Mouse (Mus musculus): ENCODE data around the gene Dapk1.
A peak's percentile ranks its signal among the peaks of the same experiment; 100 is the strongest.

The Dapk1 gene

DNA sequence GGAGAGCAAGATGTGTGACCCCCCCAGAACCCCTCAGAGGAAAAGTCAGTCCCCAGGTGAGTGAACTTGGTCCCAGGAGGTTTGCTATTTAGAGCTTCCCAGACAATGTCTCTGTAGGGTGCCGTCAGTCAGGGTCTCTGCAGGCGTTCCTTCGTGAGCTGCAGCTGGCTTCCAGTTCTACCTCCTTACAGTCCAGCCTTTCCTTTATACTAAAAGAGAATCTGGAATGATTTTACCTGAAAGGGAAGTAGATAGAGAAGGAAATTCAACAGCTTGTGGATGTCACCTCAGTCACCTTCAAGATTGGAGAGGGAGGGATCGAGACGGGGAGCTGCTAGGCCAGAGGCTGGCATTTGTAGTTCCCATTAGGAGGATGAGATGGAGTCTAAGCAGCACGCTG lies 14.3 kb downstream of the Dapk1 start:
- no peak for DNase-seq

DNA sequence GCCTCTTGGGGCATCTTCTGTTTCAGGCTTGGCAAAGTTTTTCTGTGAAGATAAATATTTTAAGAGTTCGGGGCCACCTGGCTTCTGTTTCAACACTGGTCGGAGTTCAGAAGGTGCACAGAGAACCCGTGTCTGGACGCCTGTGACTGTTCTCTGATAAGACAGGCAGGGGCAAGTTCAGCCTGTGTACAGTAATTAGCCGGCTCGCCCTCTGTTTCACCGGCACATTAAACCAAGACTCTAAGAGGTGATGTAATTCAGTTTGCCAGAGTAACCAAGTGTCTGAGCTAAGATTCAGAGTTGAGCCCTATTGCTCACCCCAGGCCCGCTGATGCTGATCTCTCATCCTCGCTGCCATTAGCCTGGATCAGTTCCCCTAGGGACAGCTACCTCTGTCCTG lies 16.5 kb downstream of the Dapk1 start:
- peak; percentile 82 for DNase-seq

DNA sequence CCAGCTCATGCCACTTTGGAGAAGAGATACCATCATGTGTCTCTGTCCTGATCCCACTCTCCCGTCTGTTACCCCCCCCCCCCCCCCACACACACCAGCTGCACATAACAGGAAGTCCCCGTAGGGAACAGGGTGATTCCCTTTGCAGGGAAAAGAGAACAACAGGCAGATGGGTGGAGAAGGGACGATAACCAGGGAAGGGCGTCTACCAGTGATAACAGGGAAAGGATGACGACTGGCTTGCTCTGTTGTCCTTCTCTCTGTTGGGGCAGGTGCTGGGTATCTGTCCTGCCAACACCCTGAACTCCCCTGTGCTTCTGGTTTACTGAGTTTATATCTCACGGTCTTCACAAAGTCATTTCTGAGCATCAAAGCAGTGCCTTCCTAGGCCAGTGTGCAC lies 18.0 kb downstream of the Dapk1 start:
- DNase-seq, result peak; percentile 96

DNA sequence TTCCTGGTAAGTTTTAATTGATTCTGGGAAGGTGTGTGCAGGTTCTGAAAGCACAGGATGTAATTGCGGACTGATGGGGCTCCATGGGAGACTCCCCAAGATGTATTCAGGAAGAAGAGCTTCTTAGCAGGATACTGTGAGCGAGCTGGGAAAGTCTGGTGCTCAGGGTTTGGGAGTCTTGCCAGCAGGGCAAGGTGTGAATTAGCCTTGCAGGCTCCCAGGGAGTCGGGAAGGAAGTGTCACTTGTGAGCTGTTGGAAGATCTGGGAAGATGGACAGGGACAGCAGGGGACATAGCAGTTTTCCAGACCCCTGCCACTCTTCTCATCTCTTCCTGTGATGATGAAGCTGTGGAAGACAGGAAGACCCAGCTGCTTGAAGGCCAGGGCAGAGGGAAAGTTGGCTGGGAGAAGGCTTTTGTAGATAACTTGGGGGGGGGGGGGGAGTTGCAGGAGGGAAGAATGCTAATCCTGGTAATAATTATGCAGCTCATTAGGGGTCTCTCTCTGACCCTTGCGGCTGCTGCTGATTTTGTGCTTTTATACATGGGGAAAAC lies 19.7 kb downstream of the Dapk1 start:
- DNase-seq, result peak; percentile 85

DNA sequence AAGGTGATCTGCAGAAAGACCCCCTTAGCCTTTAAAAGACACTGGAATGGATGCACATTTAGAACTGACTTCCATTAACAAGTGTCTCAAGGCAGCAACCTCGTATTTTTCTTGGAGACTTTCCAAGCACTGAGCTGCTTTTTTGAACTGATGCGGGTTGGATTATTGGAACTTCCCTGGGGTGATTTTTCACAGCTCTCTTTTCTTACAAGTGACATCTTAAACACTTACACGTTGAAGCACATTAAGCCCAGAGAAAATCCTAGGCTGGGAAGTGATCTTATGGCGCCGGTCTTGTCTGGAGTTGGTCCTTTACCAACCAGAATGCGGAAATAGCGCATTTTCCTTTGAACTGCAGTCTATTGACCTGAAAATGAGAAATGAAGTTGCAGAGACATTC lies 23.8 kb downstream of the Dapk1 start:
- no peak for DNase-seq

DNA sequence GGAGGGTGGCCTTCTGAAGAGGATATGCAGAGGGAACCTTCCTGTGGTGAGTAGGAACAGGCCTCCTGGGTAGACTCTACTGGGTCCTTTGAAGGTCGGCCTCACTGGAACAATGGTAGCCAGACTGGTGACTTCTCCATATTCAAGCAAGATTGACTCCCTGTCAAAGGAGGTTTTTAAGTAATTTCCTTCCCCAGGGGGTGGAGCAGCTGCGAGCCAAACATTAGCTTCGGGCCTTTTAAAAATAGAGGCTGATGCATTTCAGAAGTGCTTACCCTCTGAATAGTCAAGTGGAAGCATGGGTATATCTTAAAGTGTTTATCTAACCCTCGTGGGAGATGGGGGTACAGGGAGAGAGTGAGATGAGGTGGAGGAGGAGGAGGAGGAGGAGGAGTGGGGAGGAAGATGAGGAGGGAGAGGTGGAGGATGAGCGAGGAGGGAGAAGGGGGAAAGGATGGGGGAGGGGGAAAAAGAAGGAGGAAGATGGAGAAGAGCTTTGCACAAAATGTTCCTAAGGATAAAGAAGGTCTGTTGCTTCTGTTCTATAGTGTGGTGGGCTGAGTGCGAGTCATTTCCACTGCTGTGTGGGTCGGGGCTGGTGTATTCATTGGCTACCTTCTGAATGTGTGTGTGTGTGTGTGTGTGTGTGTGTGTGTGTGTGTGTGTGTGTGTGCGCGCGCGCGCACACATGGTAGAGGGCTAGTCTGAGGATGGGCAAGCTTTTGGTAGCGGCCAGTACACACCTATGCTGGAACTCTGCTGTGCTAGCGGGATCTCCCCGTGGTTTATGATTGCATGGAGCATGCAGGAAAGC lies 26.3 kb downstream of the Dapk1 start:
- peak; percentile 89 for DNase-seq

DNA sequence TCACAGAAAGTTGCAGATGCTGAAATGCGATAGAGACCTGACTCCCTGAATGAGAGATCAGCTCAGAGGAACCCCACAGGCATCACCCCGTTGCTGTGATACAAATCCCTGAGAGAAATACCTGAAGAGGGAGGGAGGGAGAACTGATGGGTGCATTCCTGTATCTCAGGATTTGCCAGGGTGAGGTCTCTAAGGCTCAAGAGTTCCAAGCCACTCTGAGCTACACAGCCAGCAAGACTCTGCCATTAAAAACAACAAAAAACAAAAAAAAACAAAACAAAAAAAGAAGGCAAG lies 26.9 kb downstream of the Dapk1 start:
- peak; percentile 83 for DNase-seq

DNA sequence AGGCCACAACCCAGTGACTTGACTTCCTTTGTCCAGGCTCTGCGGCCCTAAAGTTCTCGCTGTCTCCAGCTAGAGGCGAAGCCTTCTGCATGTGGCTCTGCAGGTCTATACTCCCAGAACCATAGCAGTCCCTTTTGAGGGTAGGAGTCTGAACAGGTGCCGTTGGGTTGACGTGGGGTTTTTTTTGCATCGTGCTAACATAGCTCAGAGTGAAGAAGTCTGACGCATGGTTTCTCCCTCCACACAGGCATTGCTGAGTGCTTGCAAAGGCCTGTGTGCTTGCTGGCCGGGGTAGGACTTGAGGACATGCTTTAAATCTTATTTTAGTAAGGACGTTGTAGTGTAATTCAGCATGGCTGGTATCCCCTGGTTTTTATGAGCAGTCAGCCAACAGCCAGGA lies 27.7 kb downstream of the Dapk1 start:
- DNase-seq, result no peak

DNA sequence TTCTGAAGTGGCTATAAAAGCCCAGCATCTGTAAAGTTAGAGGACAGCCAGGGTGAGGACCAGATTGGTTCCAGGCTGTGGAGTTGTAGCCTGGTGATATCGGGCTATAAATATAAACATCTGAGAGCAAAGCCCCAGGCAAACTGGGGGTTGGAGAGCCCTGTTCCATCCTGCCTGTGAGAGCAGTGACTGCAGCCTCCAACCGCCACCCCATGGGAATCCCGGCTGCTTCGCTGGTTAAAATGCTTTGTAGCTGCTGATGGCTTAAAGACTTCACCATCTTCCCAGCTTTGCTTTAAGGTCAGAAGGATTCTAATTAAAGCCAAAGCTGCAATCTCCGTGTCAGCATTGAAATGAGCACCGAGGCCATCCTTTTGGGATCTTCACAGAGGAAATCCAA lies 32.2 kb downstream of the Dapk1 start:
- peak; percentile 87 for DNase-seq

DNA sequence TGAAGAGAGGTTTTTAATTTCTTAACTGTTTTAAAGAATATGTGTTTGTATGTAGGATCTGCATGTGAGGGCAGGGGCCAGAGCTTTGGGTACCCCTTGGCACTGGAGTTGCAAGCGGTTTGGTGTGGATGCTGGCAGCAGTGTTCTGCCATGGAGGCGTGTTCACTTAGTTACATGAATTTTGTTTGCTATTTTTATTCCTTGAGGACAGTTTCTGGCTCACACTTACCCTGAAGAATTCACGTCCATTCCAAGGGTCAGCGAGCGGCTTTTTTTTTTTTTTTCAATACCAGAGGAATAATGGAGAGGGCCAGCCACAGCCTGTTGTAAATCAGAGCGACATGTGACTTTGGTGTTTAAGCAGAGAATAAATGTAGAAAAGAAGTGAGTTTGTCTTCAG lies 33.9 kb downstream of the Dapk1 start:
- peak; percentile 91 for DNase-seq

DNA sequence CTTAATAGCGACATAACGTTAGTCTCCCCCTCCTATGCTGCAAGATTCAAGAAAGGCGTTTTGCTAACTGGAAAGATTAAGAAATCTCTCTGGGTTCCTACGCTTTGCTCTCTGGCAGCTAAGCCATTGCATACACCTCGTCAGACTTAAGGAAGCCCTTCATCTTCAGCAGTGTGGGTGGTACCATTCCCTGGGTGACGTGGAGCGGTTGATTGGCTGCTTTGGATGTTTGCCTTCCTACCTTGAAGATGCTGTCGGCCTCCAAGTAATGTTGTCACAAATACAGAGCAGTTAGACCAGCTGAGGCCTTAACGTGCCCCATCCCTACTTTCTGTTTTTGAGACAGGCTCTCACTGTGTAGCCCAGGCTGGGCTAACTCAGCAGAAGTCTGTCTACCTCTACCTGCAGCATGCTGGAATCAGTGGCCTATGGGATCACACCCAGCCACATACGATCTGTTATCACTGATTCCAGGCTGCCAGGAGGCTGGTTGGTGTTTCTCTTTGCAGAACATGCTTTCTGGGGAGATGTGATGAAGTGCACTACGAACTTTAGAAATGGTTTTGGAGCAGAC lies 37.8 kb downstream of the Dapk1 start:
- peak; percentile 82 for DNase-seq

DNA sequence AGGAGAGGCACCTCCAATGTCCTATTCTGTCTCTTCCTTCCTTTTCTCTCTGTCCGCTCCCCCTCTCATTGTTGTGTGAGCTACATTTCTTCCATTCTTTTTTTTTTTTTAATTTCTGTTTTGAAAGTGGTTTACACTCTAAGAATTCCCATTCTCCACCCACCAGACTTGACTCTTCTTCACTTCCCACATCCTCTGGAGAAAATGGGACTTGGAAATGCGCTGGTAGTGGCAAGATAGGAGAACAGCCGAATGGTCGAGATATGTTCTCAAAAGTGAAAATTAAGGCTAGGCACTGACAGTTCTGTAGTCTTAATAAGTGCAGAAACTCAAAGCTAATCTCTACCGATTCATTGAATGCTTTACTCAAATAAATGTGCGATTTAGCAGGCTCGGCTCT lies 38.7 kb downstream of the Dapk1 start:
- DNase-seq, result no peak

DNA sequence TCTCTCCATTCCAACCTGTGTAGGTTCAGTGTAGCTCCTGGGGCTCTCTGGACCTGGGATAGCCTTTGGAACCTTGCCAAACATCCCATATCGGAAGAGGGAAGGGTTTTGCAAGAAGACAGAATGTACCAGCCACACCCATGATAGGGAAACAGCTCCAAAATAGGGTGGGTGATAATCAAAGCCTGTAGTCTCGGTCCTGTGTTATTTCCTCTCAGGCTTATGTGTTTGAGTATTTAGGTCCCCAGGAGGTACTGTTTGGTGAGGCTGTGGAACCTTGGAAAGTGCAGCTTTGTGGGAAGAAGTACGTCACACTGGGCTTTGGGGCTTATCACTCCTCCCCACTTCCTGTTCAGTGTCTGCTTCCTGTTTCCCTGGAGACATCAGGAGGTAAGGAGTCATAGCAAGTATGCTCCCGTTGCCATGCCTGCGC lies 42.7 kb downstream of the Dapk1 start:
- peak; percentile 97 for DNase-seq

DNA sequence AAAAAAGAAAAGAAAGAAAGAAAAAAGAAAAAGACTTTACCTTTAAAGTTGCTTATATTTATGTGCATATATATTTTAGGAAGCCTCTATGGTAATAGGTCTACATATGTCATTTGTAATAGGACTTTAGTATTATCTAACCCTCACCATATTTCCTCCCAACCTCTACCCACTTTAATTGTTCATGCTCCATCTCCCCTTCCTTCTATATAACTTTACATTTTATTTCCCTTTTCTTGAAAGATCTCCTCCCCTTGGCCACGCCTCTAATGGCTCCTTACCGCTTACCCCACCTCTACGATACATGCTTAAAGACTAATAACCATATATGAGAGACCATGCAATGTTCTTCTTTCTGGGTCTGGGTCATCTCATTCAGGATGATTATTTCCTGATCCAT lies 45.0 kb downstream of the Dapk1 start:
- DNase-seq, result no peak

DNA sequence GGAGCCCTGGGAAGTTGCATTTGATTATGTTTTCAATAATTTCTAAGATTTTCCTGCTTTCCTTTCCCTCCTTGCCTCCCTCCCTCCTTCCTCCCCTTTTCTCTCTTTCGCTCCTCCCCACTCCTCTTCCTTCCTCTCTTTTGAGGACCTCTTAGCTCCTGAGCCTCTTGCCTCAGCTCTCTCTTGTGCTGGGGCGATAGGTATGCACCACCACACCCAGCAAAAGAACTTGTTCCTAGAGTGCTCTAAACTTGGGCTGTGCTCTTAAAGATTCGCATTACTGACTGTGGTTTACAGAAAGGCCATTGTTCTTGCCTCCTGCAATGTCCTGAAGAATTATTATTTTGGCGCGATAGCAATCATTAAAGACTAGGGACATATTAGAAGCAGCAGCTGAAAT lies 46.6 kb downstream of the Dapk1 start:
- DNase-seq, result no peak

DNA sequence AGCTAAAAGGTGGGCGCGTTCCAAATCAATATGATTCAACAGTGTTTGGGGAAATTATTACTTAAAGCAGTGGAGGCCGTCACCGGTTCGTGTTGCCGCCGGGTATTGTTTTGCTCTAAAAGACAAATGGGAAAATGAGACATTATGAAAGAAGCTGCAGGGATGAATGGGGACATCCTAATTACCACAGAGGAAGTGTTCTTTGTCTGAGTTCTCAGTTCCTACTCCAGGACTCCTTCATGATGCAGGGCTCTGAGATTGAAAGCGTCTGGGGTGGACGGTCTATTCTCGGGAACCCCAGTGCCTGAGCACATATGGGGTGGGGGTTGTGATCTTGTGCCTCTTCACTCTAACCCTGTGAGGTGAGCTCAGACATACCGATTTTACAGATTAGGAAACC lies 48.3 kb downstream of the Dapk1 start:
- no peak for DNase-seq

DNA sequence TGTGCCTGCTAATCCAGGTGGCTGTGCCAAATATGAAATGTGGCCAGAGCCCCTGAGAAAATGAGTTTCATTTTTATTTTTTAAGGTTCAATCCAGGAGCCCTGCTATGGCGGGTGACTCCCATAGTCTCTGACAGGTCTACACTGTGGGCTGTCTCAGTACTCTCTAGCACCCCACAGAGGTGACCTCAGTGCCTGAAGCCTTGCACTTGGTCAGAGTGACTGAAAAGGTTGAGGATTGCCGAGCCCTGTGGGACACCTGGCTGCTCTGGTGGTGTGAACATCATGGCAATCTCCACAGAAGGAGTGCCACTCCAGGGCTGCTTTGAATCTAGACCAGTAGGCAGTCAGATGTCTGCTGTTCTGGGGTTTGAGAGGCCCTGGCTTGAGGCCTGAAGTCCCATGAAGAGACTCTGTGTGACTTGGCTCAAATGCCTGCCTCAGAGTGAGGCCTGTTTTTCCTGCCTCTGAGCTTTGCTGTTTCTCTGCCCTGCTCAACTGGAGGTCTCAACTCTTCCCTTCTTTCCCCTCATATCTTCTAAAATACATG lies 52.3 kb downstream of the Dapk1 start:
- DNase-seq, result peak; percentile 98

DNA sequence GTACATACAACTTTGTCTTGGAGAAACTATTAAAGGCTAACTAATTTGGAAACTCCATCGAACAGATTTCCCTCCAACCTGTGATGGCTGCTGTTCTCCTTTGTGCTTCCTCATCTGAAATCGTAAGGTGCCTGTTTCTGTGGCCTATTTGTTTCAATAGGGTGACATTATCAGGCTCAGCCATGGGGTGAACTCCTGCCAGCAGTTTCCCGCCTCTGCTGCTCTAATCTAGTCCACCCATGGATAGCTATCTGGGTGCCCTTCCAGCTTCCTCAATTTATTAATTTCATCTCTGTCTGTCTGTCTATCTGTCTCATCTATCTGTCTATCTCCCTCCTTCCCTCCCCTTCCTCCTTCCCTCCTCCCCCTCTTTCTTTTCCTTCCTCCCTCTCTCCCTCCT lies 53.5 kb downstream of the Dapk1 start:
- DNase-seq, result no peak

DNA sequence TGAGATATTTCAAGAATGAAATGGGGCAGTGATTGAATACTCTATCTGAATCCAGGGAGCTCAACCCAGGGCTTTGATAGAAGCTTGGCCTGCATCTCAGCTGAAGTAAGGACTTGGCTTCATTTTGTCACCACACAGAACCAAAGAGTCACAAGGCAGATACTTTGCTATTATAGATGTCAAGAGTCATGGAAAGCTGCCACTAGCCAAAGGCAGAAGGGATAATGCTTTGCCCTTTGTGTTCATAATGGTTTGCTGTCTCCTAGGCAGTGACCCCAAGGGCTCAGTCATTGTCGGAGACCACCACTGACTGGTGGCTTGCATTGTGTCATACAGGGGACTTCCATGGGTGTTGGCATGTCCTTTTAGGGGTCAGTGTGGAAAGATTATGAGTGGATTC lies 57.9 kb downstream of the Dapk1 start:
- DNase-seq, result peak; percentile 95

DNA sequence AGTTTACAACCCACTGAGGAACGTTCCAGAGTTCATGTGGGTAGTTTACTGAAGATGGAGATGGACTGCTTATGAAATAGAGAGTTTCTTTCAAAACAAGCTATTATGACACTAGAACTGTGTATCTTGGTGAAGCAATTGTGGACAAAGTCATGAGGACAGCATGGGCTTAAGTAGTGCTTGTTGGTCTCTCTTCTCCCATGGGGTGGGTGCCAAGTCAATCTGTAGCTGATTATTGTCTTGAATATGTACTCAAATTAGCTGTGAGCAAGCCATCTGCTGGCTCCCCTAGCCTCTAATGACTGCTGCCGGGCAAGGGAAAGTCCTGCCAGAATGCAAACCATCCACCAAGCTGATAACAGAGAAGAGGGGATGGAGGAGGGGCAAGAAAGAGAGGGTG lies 58.3 kb downstream of the Dapk1 start:
- peak; percentile 96 for DNase-seq

DNA sequence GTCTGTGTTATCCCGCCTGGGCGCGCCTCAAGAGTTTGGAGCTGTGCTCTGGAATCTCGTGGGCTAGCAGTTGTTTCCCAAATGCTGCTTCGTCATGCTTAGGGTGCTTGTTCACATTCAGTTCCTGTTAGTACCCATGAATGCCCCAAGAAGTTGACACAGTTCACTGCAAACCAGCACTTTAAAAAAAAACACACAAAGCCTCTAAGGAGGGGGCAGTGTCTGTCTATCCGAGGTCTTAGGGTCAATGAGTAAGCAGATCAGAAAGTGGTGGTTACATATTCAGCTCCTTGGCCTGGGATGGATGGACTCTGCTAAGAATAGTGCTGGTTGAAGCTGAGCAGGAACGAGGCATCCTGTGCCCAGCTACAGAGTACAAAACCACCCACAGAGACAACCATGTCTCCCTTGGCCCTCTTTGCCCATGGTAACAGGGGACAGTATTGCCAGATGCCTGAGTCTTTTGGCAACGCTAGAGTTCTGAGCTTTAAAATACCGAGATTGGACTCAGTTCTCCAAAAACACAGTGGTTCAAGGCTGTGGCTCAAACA lies 59.0 kb downstream of the Dapk1 start:
- DNase-seq, result peak; percentile 95

DNA sequence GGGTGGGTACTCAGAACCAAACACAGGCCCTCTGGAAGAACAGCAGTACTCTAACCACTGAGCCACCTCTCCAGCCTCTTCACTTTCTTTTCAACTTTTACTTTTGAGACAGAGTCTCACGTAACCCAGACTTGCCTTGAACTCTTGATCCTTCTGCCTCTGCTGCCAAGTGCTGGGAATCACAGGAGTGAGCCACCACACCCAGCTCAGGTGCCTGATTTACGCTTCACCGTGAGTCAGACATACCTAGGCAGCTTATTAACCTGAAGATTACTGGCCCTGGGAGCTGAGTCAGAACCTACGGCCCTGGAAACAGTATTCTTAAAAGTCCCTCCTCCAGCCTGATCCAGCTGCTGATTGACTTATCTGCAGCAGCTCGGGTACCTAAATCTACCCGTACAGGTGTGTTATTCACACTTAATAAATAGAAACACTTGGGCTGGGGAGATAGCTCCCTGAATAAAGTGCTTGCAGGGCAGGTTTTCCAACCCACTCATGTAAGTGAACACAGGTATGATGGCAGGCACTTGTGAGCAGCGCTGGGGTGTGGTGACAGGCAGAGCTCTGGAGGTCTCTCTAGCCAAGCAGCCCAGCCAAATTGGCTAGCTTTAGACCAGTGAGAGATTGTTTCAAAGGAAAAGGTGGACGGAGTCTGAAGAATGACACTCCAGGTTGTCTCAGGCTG lies 60.9 kb downstream of the Dapk1 start:
- no peak for DNase-seq

DNA sequence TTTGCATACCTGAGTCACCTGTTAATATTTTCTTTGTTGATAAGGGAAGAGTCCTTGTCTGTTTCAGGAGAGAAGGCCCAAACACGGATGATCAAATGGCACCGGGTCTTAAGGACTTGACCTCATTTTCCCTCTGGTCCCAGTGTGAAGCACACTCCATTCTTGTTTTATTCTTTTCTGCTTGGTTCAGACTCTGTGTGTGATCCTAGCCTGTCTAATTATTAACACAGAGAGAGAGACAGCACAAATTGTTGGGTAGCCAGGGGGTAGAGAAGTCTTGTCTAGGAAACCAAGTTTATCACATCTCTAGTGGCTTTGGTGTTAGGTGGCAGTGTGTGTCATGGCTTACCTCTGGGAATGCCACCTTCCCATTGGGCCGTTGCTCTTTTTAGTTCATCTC lies 62.3 kb downstream of the Dapk1 start:
- no peak for DNase-seq

DNA sequence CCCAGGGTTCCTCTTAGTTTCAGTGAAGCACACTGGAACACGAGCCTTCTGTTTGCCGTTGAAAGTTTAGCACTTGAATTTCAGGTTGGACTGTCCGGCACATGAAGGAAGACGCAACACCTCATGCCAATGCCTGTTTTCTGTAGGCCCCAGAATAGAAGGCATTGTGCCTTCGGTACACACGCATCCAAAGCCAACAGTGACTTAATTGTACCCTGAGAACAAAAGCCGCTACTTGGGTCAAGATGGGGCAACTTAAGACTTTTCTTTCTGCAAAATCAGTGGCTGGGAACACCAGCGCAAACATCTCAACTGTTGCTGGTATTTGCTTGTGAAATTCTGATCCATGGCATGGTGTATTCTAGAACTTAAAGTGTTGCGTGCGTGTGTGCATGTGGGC lies 63.1 kb downstream of the Dapk1 start:
- no peak for DNase-seq

All from heart, adult 11 months (tissue).